Mouse (Mus musculus): ENCODE results near the gene Wipi1. TPM values are rescaled to one million over a fixed set of nuclear protein-coding genes. Genes with fewer than 3 reads are reported as not detected.
A peak's percentile ranks its signal among the peaks of the same experiment; 100 is the strongest.

Gene Wipi1
- polyA plus RNA-seq, 1 experiment from 2014 or later = 42.0 TPM

DNA sequence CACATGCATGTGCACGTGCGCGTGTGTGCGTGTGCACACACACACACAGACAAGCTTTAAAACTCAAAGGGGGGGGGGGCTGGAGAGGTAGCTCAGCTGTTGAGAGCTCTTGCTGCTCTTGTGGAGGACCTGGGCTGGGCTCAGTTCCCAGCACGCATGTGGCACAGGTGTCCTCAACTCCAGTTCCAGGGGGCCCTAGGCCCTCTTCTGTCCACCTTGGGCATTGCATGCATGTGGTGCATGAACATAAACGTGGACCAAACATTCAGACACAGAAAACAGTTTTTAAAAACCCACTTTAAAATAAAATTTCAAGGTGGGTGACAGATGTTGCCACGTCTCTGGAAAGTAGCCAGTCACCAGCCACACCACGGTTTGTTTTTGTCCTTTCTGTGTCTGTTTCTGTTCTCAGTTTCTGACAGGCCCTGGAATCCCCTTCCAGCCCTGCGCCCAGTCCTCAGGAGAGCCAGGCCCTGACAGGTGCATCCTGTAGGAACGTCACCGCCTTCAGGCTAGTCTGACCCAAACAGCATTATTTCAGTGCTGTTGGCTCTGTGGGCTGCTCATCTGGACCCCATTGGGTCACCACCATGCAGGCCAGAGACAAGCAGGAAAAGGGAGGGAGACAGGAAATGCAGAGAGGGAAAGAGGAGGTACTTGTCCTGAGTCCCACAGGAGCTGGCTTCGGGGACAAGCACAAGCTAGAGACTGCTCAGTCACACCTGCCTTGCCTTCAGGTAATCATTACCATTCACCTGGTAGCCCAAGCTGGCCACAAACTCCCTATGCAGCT is 12.8 kb downstream of the Wipi1 start:
- Histone ChIP-seq H3K4me3 (replicated peaks; ENCODE audit: low read depth, low read length) (no peak overlapping the region), H3K9ac (ENCODE audit: low read depth, low read length) (no peak overlapping the region), H3K36me3 (ENCODE audit: insufficient read depth, low read length) (peaks cover 35% of the 10 kb centered on the region), H3K4me1 (replicated peaks; ENCODE audit: insufficient read depth, low read length) (no peaks in the 10 kb centered on the region), H3K4me2 (ENCODE audit: low read length) (no peak overlapping the region), H3K9me3 (replicated peaks; ENCODE audit: low read length) (no peaks in the 10 kb centered on the region), H3K27ac (no peak overlapping the region), H3K27me3 (ENCODE audit: insufficient read depth, low read length) (no peaks in the 10 kb centered on the region)
- ATAC-seq (replicated peaks; ENCODE audit: low FRiP score, low read depth) (no peak), DNase-seq (ENCODE audit: low spot score) (no peak)
- peak; percentile 22; the same call in 1 of the 2 replicates for TF ChIP-seq CTCF (IDR thresholded peaks at IDR 0.05; ENCODE audit: low read depth)
- 84% methylated on average over 12 of the region's 12 CpGs for WGBS

DNA sequence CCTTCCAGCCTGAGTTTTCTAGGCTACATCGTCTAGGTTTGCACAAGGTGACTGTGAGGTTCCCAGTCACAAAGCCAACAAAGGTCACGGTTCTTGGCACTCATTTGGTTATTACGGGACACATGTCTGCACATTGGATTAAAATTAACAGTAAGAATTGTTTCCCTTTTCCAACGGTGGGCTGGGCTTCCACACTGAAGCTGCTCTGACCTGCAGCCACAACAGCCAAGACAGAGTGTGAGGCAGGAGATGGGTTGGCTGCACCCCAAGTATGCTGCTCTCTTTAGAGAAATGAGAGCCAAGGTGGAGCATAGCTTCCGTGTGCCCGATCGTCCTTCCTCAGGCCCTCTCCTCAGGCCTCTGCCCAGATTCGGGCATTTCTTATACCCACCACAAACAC is 17.0 kb downstream of the Wipi1 start:
- Histone ChIP-seq H3K4me1 (replicated peaks; ENCODE audit: insufficient read depth, low read length) (no peaks in the 10 kb centered on the region), H3K9ac (ENCODE audit: low read depth, low read length) (no peak overlapping the region), H3K27me3 (ENCODE audit: insufficient read depth, low read length) (no peaks in the 10 kb centered on the region), H3K27ac (no peak overlapping the region), H3K4me3 (replicated peaks; ENCODE audit: low read depth, low read length) (no peak overlapping the region), H3K4me2 (ENCODE audit: low read length) (no peak overlapping the region), H3K36me3 (ENCODE audit: insufficient read depth, low read length) (peaks cover 13% of the 10 kb centered on the region; the same call in 1 of the 2 replicates), H3K9me3 (replicated peaks; ENCODE audit: low read length) (no peaks in the 10 kb centered on the region)
- TF ChIP-seq CTCF (IDR thresholded peaks at IDR 0.05; ENCODE audit: low read depth) = no peak
- no peak for ATAC-seq (replicated peaks; ENCODE audit: low FRiP score, low read depth)
- DNase-seq (ENCODE audit: low spot score) = no peak
- 74% methylated on average over 8 of the region's 8 CpGs for WGBS

DNA sequence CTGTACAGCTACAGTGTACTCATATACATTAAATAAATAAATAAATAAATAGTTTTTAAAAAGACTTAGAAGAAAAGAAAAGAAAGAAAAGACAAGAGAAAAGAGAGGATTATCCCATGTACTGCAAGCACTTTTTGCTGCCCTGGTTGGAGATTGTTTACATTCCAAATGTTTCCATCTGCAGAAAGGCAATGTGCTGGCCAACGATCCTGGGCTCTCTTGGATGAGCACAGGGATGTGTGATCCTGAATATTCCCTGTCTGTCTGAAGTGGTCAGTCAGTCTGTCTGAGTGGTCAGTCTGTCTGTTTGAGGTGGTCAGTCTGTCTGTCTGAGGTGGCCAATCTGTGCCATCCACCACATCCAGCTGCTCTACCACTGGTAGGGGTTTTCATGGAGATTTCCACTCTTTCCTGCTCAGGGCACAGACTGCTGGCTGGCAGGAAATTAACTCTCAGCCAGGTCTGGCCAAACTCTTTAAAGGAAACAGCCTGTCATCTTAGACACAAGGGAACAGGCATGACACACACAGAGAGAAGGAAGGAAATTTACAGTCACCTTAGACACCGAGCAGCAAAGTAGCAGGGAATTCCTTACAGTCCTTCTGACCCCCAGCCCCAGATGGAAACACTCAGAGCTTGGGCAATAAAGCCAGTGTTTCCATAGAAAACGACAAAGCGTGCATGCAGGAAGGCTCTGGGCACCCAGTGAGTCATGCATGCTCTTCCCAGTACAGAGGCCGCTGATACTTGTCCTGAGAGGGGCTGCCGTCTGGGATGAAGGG is 18.4 kb downstream of the Wipi1 start:
- peak; percentile 90 for DNase-seq (ENCODE audit: low spot score)
- Histone ChIP-seq H3K9me3 (replicated peaks; ENCODE audit: low read length) (no peaks in the 10 kb centered on the region), H3K27me3 (ENCODE audit: insufficient read depth, low read length) (no peaks in the 10 kb centered on the region), H3K4me3 (replicated peaks; ENCODE audit: low read depth, low read length) (no peak overlapping the region), H3K4me2 (ENCODE audit: low read length) (no peak overlapping the region), H3K36me3 (ENCODE audit: insufficient read depth, low read length) (peaks cover 13% of the 10 kb centered on the region; the same call in 1 of the 2 replicates), H3K4me1 (replicated peaks; ENCODE audit: insufficient read depth, low read length) (no peaks in the 10 kb centered on the region), H3K27ac (peak overlapping the region; percentile 47), H3K9ac (ENCODE audit: low read depth, low read length) (no peak overlapping the region)
- no peak for TF ChIP-seq CTCF (IDR thresholded peaks at IDR 0.05; ENCODE audit: low read depth)
- ATAC-seq (replicated peaks; ENCODE audit: low FRiP score, low read depth) = peak; percentile 83
- WGBS = 9% methylated on average over 6 of the region's 6 CpGs

GRCm38 (mm10) chr11:109591511-109591910 is 20.3 kb downstream of the Wipi1 start:
- H3K4me2 ChIP-seq (ENCODE audit: low read length) = no peak overlapping the region
- H3K4me3 ChIP-seq (replicated peaks; ENCODE audit: low read depth, low read length) = no peak overlapping the region
- H3K9ac ChIP-seq (ENCODE audit: low read depth, low read length) = no peak overlapping the region
- no peaks in the 10 kb centered on the region for H3K27me3 ChIP-seq (ENCODE audit: insufficient read depth, low read length)
- H3K36me3 ChIP-seq (ENCODE audit: insufficient read depth, low read length) = peaks cover 9% of the 10 kb centered on the region; the same call in 1 of the 2 replicates
- no peaks in the 10 kb centered on the region for H3K4me1 ChIP-seq (replicated peaks; ENCODE audit: insufficient read depth, low read length)
- H3K27ac ChIP-seq = no peak overlapping the region
- DNase-seq (ENCODE audit: low spot score) = no peak
- WGBS = 74% methylated on average over 4 of the region's 4 CpGs
- no peak for ATAC-seq (replicated peaks; ENCODE audit: low FRiP score, low read depth)
- H3K9me3 ChIP-seq (replicated peaks; ENCODE audit: low read length) = no peaks in the 10 kb centered on the region
- TF ChIP-seq CTCF (IDR thresholded peaks at IDR 0.05; ENCODE audit: low read depth) = no peak

DNA sequence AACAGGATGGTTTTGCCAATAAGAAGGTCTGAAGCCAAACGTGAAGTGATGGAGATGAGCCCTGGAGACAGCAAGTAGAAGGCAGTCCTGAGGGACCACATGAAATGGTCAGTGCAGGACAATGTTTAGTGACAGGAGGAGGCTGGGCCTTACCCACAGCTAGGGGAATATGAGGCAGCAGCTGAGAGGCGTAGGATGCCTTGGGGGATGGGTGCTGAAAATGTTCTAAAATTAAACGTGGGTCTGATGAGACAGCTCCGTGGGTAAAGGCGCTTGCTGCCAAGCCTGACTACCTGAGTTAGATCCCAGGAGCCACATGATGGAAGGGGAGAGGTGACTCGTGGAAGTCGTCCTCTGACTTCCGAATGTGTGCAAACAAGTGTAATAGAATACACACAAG is 21.8 kb downstream of the Wipi1 start:
- Histone ChIP-seq H3K36me3 (ENCODE audit: insufficient read depth, low read length) (no peaks in the 10 kb centered on the region), H3K4me1 (replicated peaks; ENCODE audit: insufficient read depth, low read length) (no peaks in the 10 kb centered on the region), H3K9me3 (replicated peaks; ENCODE audit: low read length) (no peaks in the 10 kb centered on the region), H3K27ac (no peak overlapping the region), H3K4me3 (replicated peaks; ENCODE audit: low read depth, low read length) (no peak overlapping the region), H3K27me3 (ENCODE audit: insufficient read depth, low read length) (no peaks in the 10 kb centered on the region), H3K4me2 (ENCODE audit: low read length) (no peak overlapping the region), H3K9ac (ENCODE audit: low read depth, low read length) (no peak overlapping the region)
- ATAC-seq (replicated peaks; ENCODE audit: low FRiP score, low read depth) = no peak
- DNase-seq (ENCODE audit: low spot score) = no peak
- no peak for TF ChIP-seq CTCF (IDR thresholded peaks at IDR 0.05; ENCODE audit: low read depth)
- 82% methylated on average over 8 of the region's 8 CpGs for WGBS

- ATAC-seq (replicated peaks; ENCODE audit: low FRiP score, low read depth) = no peak
- Histone ChIP-seq H3K27me3 (ENCODE audit: insufficient read depth, low read length) (no peaks in the 10 kb centered on the region), H3K36me3 (ENCODE audit: insufficient read depth, low read length) (peaks cover 15% of the 10 kb centered on the region), H3K9ac (ENCODE audit: low read depth, low read length) (no peak overlapping the region), H3K9me3 (replicated peaks; ENCODE audit: low read length) (no peaks in the 10 kb centered on the region), H3K4me1 (replicated peaks; ENCODE audit: insufficient read depth, low read length) (no peaks in the 10 kb centered on the region), H3K4me3 (replicated peaks; ENCODE audit: low read depth, low read length) (no peak overlapping the region), H3K27ac (peak overlapping the region; percentile 31; the same call in 1 of the 2 replicates), H3K4me2 (ENCODE audit: low read length) (peak overlapping the region; percentile 23; the same call in 1 of the 2 replicates)
- no peak for DNase-seq (ENCODE audit: low spot score)
- no peak for TF ChIP-seq CTCF (IDR thresholded peaks at IDR 0.05; ENCODE audit: low read depth)
- 54% methylated on average over 15 of the region's 15 CpGs for WGBS
These were observed 24.0 kb downstream of the Wipi1 start for GRCm38 (mm10) chr11:109587638-109588374.
